Mouse (Mus musculus) G1E (cell line): ENCODE measurements around the gene Tspan9.

Source experiments
- CTCF ChIP-seq: IDR thresholded peaks from 2 replicates; pipeline ENCODE4 v1.5.1; 2012; ENCODE audit warnings: low read depth, low read length, inconsistent platforms, mixed read lengths
- GATA1 ChIP-seq: IDR thresholded peaks from 2 replicates; pipeline ENCODE4 v1.6.1; 2012; ENCODE audit warnings: borderline replicate concordance, low read length, inconsistent platforms, mixed read lengths
- GATA2 ChIP-seq: IDR thresholded peaks from 2 replicates; pipeline ENCODE4 v1.6.1; 2012; ENCODE audit warnings: low read depth, low read length, inconsistent platforms, borderline replicate concordance
- POLR2AphosphoS5 ChIP-seq: IDR thresholded peaks from 2 replicates; pipeline ENCODE4 v1.6.1; 2012; ENCODE audit warnings: low read depth, low read length, inconsistent platforms; ENCODE audit not compliant: insufficient replicate concordance

- TF ChIP-seq CTCF (no peak), POLR2AphosphoS5 (no peak), GATA2 (no peak), GATA1 (no peak)
Observed at GRCm38 (mm10) chr6:127986357-127986756, 157.0 kb downstream of the Tspan9 start.
